Mouse (Mus musculus) neural tube, embryonic 11.5 days (tissue): ENCODE data around the gene Psen2. TPM values are rescaled to one million over a fixed set of nuclear protein-coding genes. Genes with fewer than 3 reads are reported as not detected.

Experiments used
- ATAC-seq: fragments of 200-750 bp; cut with Nextera tagmentation; 2 replicates; pipeline ENCODE4 v1.8.0; 2017; ENCODE audit warnings: moderate number of reproducible peaks, mild to moderate bottlenecking, moderate TSS enrichment, moderate library complexity; ENCODE audit not compliant: insufficient read depth, low FRiP score, low TSS enrichment
- DNase-seq: peaks from one replicate; pipeline ENCODE4 v3.0.0-alpha.2; 2015; ENCODE audit warnings: low spot score
- H3K27ac ChIP-seq: fragments of 300-500 bp; sonication (generic); 2 replicates; pipeline ENCODE4 v1.5.1; 2014; ENCODE audit warnings: low read depth, mild to moderate bottlenecking, low read length
- H3K27me3 ChIP-seq: fragments of 300-500 bp; sonication (generic); 2 replicates; pipeline ENCODE4 v1.6.1; 2014; ENCODE audit warnings: mild to moderate bottlenecking, low read length, mixed read lengths; ENCODE audit not compliant: control insufficient read depth, insufficient read depth
- H3K36me3 ChIP-seq: fragments of 300-500 bp; sonication (generic); 2 replicates; pipeline ENCODE4 v1.6.1; 2014; ENCODE audit warnings: mild to moderate bottlenecking, low read length, moderate library complexity, mixed read lengths; ENCODE audit not compliant: control insufficient read depth, insufficient read depth
- H3K4me1 ChIP-seq: fragments of 300-500 bp; sonication (generic); 2 replicates; pipeline ENCODE4 v1.6.1; 2014; ENCODE audit warnings: low read length, mixed read lengths; ENCODE audit not compliant: control insufficient read depth, insufficient read depth
- H3K4me2 ChIP-seq: fragments of 300-500 bp; sonication (generic); 2 replicates; pipeline ENCODE4 v1.6.1; 2014; ENCODE audit warnings: low read depth, mild to moderate bottlenecking, moderate library complexity
- H3K4me3 ChIP-seq: fragments of 300-500 bp; sonication (generic); 2 replicates; pipeline ENCODE4 v1.5.1; 2014; ENCODE audit warnings: low read depth, low read length
- H3K9ac ChIP-seq: fragments of 300-500 bp; sonication (generic); 2 replicates; pipeline ENCODE4 v1.6.1; 2014; ENCODE audit warnings: mild to moderate bottlenecking, low read length
- H3K9me3 ChIP-seq: fragments of 300-500 bp; sonication (generic); 2 replicates; pipeline ENCODE4 v1.6.1; 2016; ENCODE audit warnings: low read length; ENCODE audit not compliant: control insufficient read depth
- WGBS: fragments of 180-500 bp; shearing (Covaris S2); extraction: QIAGEN DNeasy Blood & Tissue Kit; methylation state at CpG from one replicate; pipeline ENCODE4 v1.1.7; 2014; 5-methylcytosine and 5-hydroxymethylcytosine counted together
- polyA plus RNA-seq: library from polyadenylated mRNA; unstranded; fragments of >200 nt; fragmentation: Nextera tagmentation; extraction: Ambion mirVana; gene quantifications from 2 replicates; pipeline ENCODE4 v1.2.1, GENCODE M21; 2014

Psen2 gene
- polyA plus RNA-seq, 1 experiment from 2014 or later = 7.5 TPM

GRCm38 (mm10) chr1:180194048-180194447 is 69.2 kb downstream of the Psen2 start:
- no peak overlapping the region for H3K4me2 ChIP-seq
- ATAC-seq (no peak), DNase-seq (no peak)
- H3K27me3 ChIP-seq = no peaks in the 10 kb centered on the region
- H3K27ac ChIP-seq = no peak overlapping the region
- WGBS = 92% methylated on average over 9 of the region's 9 CpGs
- H3K36me3 ChIP-seq = no peaks in the 10 kb centered on the region
- H3K4me3 ChIP-seq = no peak overlapping the region
- H3K9ac ChIP-seq = no peak overlapping the region
- peaks cover 5% of the 10 kb centered on the region for H3K4me1 ChIP-seq
- no peaks in the 10 kb centered on the region for H3K9me3 ChIP-seq

- WGBS = 86% methylated on average over 8 of the region's 8 CpGs
Measured at GRCm38 (mm10) chr1:180193391-180193935, 69.8 kb downstream of the Psen2 start.

GRCm38 (mm10) chr1:180192866-180193265 is 70.4 kb downstream of the Psen2 start:
- no peak overlapping the region for H3K4me3 ChIP-seq
- DNase-seq (no peak), ATAC-seq (no peak)
- WGBS = 71% methylated on average over 4 of the region's 4 CpGs
- no peak overlapping the region for H3K27ac ChIP-seq
- H3K9ac ChIP-seq = no peak overlapping the region
- H3K36me3 ChIP-seq = no peaks in the 10 kb centered on the region
- H3K9me3 ChIP-seq = no peaks in the 10 kb centered on the region
- no peak overlapping the region for H3K4me2 ChIP-seq
- peaks cover 5% of the 10 kb centered on the region for H3K4me1 ChIP-seq
- no peaks in the 10 kb centered on the region for H3K27me3 ChIP-seq

More at GRCm38 (mm10) chr1:180193391-180193935, 69.8 kb downstream of the Psen2 start:
- H3K4me3 ChIP-seq = no peak overlapping the region
- H3K27ac ChIP-seq = no peak overlapping the region
- peaks cover 5% of the 10 kb centered on the region for H3K4me1 ChIP-seq
- H3K36me3 ChIP-seq = no peaks in the 10 kb centered on the region
- ATAC-seq = no peak
- no peaks in the 10 kb centered on the region for H3K9me3 ChIP-seq
- no peaks in the 10 kb centered on the region for H3K27me3 ChIP-seq
- no peak overlapping the region for H3K9ac ChIP-seq
- no peak for DNase-seq
- H3K4me2 ChIP-seq = no peak overlapping the region

GRCm38 (mm10) chr1:180191651-180192220 is 71.5 kb downstream of the Psen2 start:
- Histone ChIP-seq H3K36me3 (no peaks in the 10 kb centered on the region), H3K9me3 (no peaks in the 10 kb centered on the region), H3K9ac (no peak overlapping the region), H3K4me3 (no peak overlapping the region), H3K4me1 (peaks cover 5% of the 10 kb centered on the region), H3K4me2 (no peak overlapping the region), H3K27ac (no peak overlapping the region), H3K27me3 (no peaks in the 10 kb centered on the region)
- no peak for ATAC-seq
- no peak for DNase-seq
- 67% methylated on average over 7 of the region's 7 CpGs for WGBS

- DNase-seq (no peak), ATAC-seq (no peak)
- Histone ChIP-seq H3K4me1 (peaks cover 5% of the 10 kb centered on the region), H3K4me2 (no peak overlapping the region), H3K9me3 (no peaks in the 10 kb centered on the region), H3K27me3 (no peaks in the 10 kb centered on the region), H3K4me3 (no peak overlapping the region), H3K36me3 (no peaks in the 10 kb centered on the region), H3K9ac (no peak overlapping the region), H3K27ac (no peak overlapping the region)
- 86% methylated on average over 8 of the region's 8 CpGs for WGBS
Measured at GRCm38 (mm10) chr1:180191112-180191511, 72.1 kb downstream of the Psen2 start.

- ATAC-seq (no peak), DNase-seq (no peak)
- Histone ChIP-seq H3K4me1 (no peaks in the 10 kb centered on the region), H3K36me3 (no peaks in the 10 kb centered on the region), H3K27ac (no peak overlapping the region), H3K9me3 (no peaks in the 10 kb centered on the region), H3K4me3 (no peak overlapping the region), H3K9ac (no peak overlapping the region), H3K4me2 (no peak overlapping the region), H3K27me3 (no peaks in the 10 kb centered on the region)
- WGBS = 88% methylated on average over 4 of the region's 4 CpGs
Measured at GRCm38 (mm10) chr1:180188951-180189350, 74.3 kb downstream of the Psen2 start.

GRCm38 (mm10) chr1:180186371-180186770 is 76.9 kb downstream of the Psen2 start:
- H3K36me3 ChIP-seq = no peaks in the 10 kb centered on the region
- H3K27ac ChIP-seq = no peak overlapping the region
- no peak overlapping the region for H3K4me2 ChIP-seq
- H3K9me3 ChIP-seq = no peaks in the 10 kb centered on the region
- no peaks in the 10 kb centered on the region for H3K27me3 ChIP-seq
- no peak overlapping the region for H3K9ac ChIP-seq
- no peak for DNase-seq
- WGBS = 82% methylated on average over 3 of the region's 3 CpGs
- H3K4me3 ChIP-seq = no peak overlapping the region
- H3K4me1 ChIP-seq = no peaks in the 10 kb centered on the region
- no peak for ATAC-seq

GRCm38 (mm10) chr1:180185877-180186276 is 77.4 kb downstream of the Psen2 start:
- no peaks in the 10 kb centered on the region for H3K27me3 ChIP-seq
- no peaks in the 10 kb centered on the region for H3K9me3 ChIP-seq
- DNase-seq (no peak), ATAC-seq (no peak)
- H3K27ac ChIP-seq = no peak overlapping the region
- no peaks in the 10 kb centered on the region for H3K36me3 ChIP-seq
- H3K4me3 ChIP-seq = no peak overlapping the region
- no peaks in the 10 kb centered on the region for H3K4me1 ChIP-seq
- 68% methylated on average over 5 of the region's 5 CpGs for WGBS
- no peak overlapping the region for H3K4me2 ChIP-seq
- H3K9ac ChIP-seq = no peak overlapping the region

- 56% methylated on average over 7 of the region's 7 CpGs for WGBS
- no peaks in the 10 kb centered on the region for H3K9me3 ChIP-seq
- no peak overlapping the region for H3K27ac ChIP-seq
- no peaks in the 10 kb centered on the region for H3K4me1 ChIP-seq
- H3K36me3 ChIP-seq = no peaks in the 10 kb centered on the region
- ATAC-seq = no peak
- H3K27me3 ChIP-seq = no peaks in the 10 kb centered on the region
- H3K4me3 ChIP-seq = no peak overlapping the region
- no peak overlapping the region for H3K4me2 ChIP-seq
- H3K9ac ChIP-seq = no peak overlapping the region
- DNase-seq = no peak
Measured at GRCm38 (mm10) chr1:180184768-180185167, 78.5 kb downstream of the Psen2 start.
